Mouse (Mus musculus) kidney, postnatal 4 days (tissue): ENCODE results near the gene Prmt3.

Source experiments
- DNase-seq, 2 experiments: peaks; one replicate each; pipeline ENCODE4 v3.0.0; 2021; ENCODE audit warnings: mixed read lengths in 2 of 2

Prmt3 gene

GRCm38 (mm10) chr7:49803511-49803910 lies 25.4 kb downstream of the Prmt3 start:
- no peak for DNase-seq

GRCm38 (mm10) chr7:49804638-49805165 lies 26.6 kb downstream of the Prmt3 start:
- no peak for DNase-seq

- DNase-seq, result no peak
Measured at GRCm38 (mm10) chr7:49805618-49806017, 27.5 kb downstream of the Prmt3 start.

- no peak for DNase-seq
Measured at GRCm38 (mm10) chr7:49807093-49807682, 29.0 kb downstream of the Prmt3 start.

GRCm38 (mm10) chr7:49807846-49808622 lies 29.9 kb downstream of the Prmt3 start:
- DNase-seq, result no peak

- DNase-seq, result no peak
Measured at GRCm38 (mm10) chr7:49809100-49809499, 31.0 kb downstream of the Prmt3 start.

- DNase-seq, result no peak
Measured at GRCm38 (mm10) chr7:49809562-49809961, 31.4 kb downstream of the Prmt3 start.

GRCm38 (mm10) chr7:49811346-49811745 lies 33.2 kb downstream of the Prmt3 start:
- no peak for DNase-seq

GRCm38 (mm10) chr7:49819393-49819792 lies 41.2 kb downstream of the Prmt3 start:
- no peak for DNase-seq

GRCm38 (mm10) chr7:49821370-49821769 lies 43.2 kb downstream of the Prmt3 start:
- DNase-seq, result no peak

GRCm38 (mm10) chr7:49822028-49822427 lies 43.9 kb downstream of the Prmt3 start:
- DNase-seq, result no peak

GRCm38 (mm10) chr7:49823595-49823994 lies 45.4 kb downstream of the Prmt3 start:
- no peak for DNase-seq

- DNase-seq, result no peak
Measured at GRCm38 (mm10) chr7:49824043-49824442, 45.9 kb downstream of the Prmt3 start.

GRCm38 (mm10) chr7:49824581-49824980 lies 46.4 kb downstream of the Prmt3 start:
- no peak for DNase-seq

GRCm38 (mm10) chr7:49825492-49825891 lies 47.3 kb downstream of the Prmt3 start:
- DNase-seq, result no peak

- DNase-seq, result no peak
Measured at GRCm38 (mm10) chr7:49827920-49828319, 49.8 kb downstream of the Prmt3 start.

- DNase-seq, result peak in 1 of 2 experiments; percentile 28
Measured at GRCm38 (mm10) chr7:49842366-49843282, 64.5 kb downstream of the Prmt3 start.

- no peak for DNase-seq
Measured at GRCm38 (mm10) chr7:49843304-49843933, 65.3 kb downstream of the Prmt3 start.

- DNase-seq, result peak in 1 of 2 experiments; percentile 7
Measured at GRCm38 (mm10) chr7:49847939-49848338, 69.8 kb downstream of the Prmt3 start.

GRCm38 (mm10) chr7:49853342-49854181 lies 75.4 kb downstream of the Prmt3 start:
- DNase-seq, result no peak

- DNase-seq, result no peak
Measured at GRCm38 (mm10) chr7:49857347-49857746, 79.2 kb downstream of the Prmt3 start.

- DNase-seq, result no peak
Measured at GRCm38 (mm10) chr7:49858257-49858656, 80.1 kb downstream of the Prmt3 start.
